Mouse (Mus musculus): Measurements from ENCODE around the gene Tfb2m.

Gene Tfb2m

GRCm38 (mm10) chr1:179492908-179493307 is 53.2 kb downstream of the Tfb2m start:
- DNase-seq (ENCODE audit: low spot score), result no peak

- no peak for DNase-seq (ENCODE audit: low spot score)
Measured at GRCm38 (mm10) chr1:179488520-179488919, 57.5 kb downstream of the Tfb2m start.

- DNase-seq (ENCODE audit: low spot score), result no peak
Measured at GRCm38 (mm10) chr1:179487990-179488389, 58.1 kb downstream of the Tfb2m start.

GRCm38 (mm10) chr1:179487238-179487637 is 58.8 kb downstream of the Tfb2m start:
- DNase-seq (ENCODE audit: low spot score), result no peak

- DNase-seq (ENCODE audit: low spot score), result no peak
Measured at GRCm38 (mm10) chr1:179485784-179486540, 60.1 kb downstream of the Tfb2m start.

GRCm38 (mm10) chr1:179480862-179481261 is 65.2 kb downstream of the Tfb2m start:
- no peak for DNase-seq (ENCODE audit: low spot score)

Data from ovary, postnatal 14 days (tissue).